Mouse (Mus musculus) limb, embryonic 11.5 days (tissue): ENCODE data around the gene Trpc1. TPM values are rescaled to one million over a fixed set of nuclear protein-coding genes. Genes with fewer than 3 reads are reported as not detected.

Experiments used
- ATAC-seq: fragments of 200-750 bp; cut with Nextera tagmentation; 2 replicates; pipeline ENCODE4 v1.8.0; 2017; ENCODE audit warnings: low read depth; ENCODE audit not compliant: insufficient number of reproducible peaks, low FRiP score, low TSS enrichment
- DNase-seq: peaks from one replicate; pipeline ENCODE4 v3.0.0-alpha.2; 2015; ENCODE audit warnings: low spot score
- H3K27ac ChIP-seq: fragments of 300-500 bp; sonication (generic); replicated peaks from 2 replicates; pipeline ENCODE4 v1.5.1; 2014; ENCODE audit warnings: low read depth, mild to moderate bottlenecking, low read length
- H3K27me3 ChIP-seq: fragments of 300-500 bp; sonication (generic); 2 replicates; pipeline ENCODE4 v1.6.1; 2014; ENCODE audit warnings: mild to moderate bottlenecking, low read length, mixed read lengths; ENCODE audit not compliant: control insufficient read depth, insufficient read depth
- H3K36me3 ChIP-seq: fragments of 300-500 bp; sonication (generic); 2 replicates; pipeline ENCODE4 v1.6.1; 2014; ENCODE audit warnings: mild to moderate bottlenecking, low read length, moderate library complexity, mixed read lengths; ENCODE audit not compliant: control insufficient read depth, insufficient read depth
- H3K4me1 ChIP-seq: fragments of 300-500 bp; sonication (generic); 2 replicates; pipeline ENCODE4 v1.6.1; 2014; ENCODE audit warnings: low read length, mixed read lengths; ENCODE audit not compliant: control insufficient read depth, insufficient read depth
- H3K4me2 ChIP-seq: fragments of 300-500 bp; sonication (generic); 2 replicates; pipeline ENCODE4 v1.6.1; 2014; ENCODE audit warnings: low read depth, mild to moderate bottlenecking, moderate library complexity; ENCODE audit not compliant: severe bottlenecking
- H3K4me3 ChIP-seq: fragments of 300-500 bp; sonication (generic); 2 replicates; pipeline ENCODE4 v1.5.1; 2014; ENCODE audit warnings: low read depth, low read length
- H3K9ac ChIP-seq: fragments of 300-500 bp; sonication (generic); 2 replicates; pipeline ENCODE4 v1.6.1; 2014; ENCODE audit warnings: mild to moderate bottlenecking, low read length
- H3K9me3 ChIP-seq: fragments of 300-500 bp; sonication (generic); 2 replicates; pipeline ENCODE4 v1.6.1; 2016; ENCODE audit warnings: low read length; ENCODE audit not compliant: control insufficient read depth
- WGBS: fragments of 180-500 bp; shearing (Covaris S2); extraction: QIAGEN DNeasy Blood & Tissue Kit; methylation state at CpG from one replicate; pipeline ENCODE4 v1.1.7; 2014; 5-methylcytosine and 5-hydroxymethylcytosine counted together
- polyA plus RNA-seq: library from polyadenylated mRNA; unstranded; fragments of >200 nt; fragmentation: Nextera tagmentation; extraction: Ambion mirVana; gene quantifications from 2 replicates; pipeline ENCODE4 v1.2.1, GENCODE M21; 2014

The Trpc1 gene
- polyA plus RNA-seq = 1.3 and 1.6 TPM in 2 replicates

DNA sequence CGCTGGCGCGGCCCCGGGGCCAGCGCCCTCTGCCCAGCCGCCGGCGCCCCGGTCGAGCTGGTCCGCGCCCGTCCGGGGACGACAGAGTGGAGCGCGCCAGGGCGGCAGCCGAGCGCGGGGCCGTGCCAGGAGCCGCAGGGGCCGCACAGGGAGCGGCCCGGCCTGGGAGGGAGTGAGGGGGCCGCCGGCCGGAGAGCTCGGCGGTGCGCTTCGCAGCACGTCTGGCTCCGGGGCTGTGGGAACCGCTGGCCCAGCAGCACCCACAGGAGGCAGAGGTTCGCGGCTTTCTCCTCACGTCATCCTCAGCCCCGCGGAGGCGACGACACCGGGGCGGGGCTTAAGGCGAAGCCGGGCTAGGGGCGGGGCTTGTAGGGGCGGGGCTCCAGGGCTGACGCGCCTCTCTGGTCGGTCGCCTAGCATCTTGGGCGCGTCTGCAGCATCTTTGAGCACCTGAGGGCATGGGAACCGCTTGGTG is at the start of gene Trpc1:
Gene Trpc1, minus strand, starts transcription at position 339 of the 475 bp plus-strand sequence.
- Histone ChIP-seq H3K9me3 (no peaks in the 10 kb centered on the region), H3K4me3 (peak within 1 kb of the TSS; percentile 72), H3K9ac (peak within 1 kb of the TSS; percentile 68), H3K36me3 (no peaks in the 10 kb centered on the region), H3K27me3 (peaks cover 5% of the 10 kb centered on the region), H3K4me1 (0 out of 2 replicates have a peak, but pooled peaks cover 3% of the 10 kb centered on the region), H3K27ac (no peak within 1 kb of the TSS), H3K4me2 (peak within 1 kb of the TSS; percentile 92)
- ATAC-seq (peak; percentile 96), DNase-seq (peak; percentile 87)
- under 1% methylated on average over 49 of the region's 56 CpGs for WGBS

DNA sequence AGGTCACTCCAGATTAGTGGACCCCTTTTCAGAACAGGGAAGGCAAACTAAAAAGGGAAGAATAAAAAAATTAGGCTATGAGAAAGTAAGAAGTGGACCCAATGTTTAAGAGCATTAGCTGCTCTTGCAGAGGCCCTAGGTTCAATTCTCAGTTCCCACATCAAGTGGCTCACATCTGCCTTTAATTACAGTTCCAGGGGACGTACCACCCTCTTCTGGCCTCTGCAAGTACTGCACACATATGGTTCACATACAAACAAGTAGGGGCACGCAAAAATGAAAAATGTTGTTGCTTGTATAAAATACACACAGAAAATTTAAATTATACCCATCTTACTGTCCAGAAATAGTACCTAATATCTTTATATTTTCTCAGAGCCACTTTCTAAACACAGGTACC is 46.1 kb upstream of the Trpc1 start:
- Histone ChIP-seq H3K36me3 (no peaks in the 10 kb centered on the region), H3K27ac (no peak overlapping the region), H3K9ac (no peak overlapping the region), H3K4me1 (no peaks in the 10 kb centered on the region), H3K9me3 (no peaks in the 10 kb centered on the region), H3K27me3 (no peaks in the 10 kb centered on the region), H3K4me2 (no peak overlapping the region), H3K4me3 (no peak overlapping the region)
- ATAC-seq = no peak
- 78% methylated on average over 2 of the region's 2 CpGs for WGBS
- DNase-seq = no peak

DNA sequence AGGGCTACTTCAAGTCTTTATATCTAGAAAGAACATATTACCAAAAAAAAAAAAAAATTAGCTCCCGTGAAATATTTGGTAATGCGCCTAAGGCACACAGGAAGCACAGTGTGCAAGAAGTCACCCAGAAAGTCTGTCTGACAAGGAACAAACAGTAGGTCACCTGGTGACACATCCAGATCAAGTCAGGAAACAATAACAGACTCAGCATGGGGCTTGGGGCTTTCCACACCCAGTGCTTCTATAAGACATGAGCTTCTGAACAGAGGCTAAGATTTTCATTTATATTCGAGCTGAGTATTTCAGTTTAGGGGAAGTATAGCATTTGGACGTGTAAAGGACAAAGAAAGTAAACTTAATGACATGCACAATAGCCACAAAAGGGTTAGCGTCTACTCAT is 45.7 kb upstream of the Trpc1 start:
- no peak for ATAC-seq

GRCm38 (mm10) chr9:95795077-95795784 is 45.1 kb upstream of the Trpc1 start:
- DNase-seq = no peak
- ATAC-seq = no peak
- H3K9me3 ChIP-seq = no peaks in the 10 kb centered on the region
- H3K36me3 ChIP-seq = no peaks in the 10 kb centered on the region
- no peak overlapping the region for H3K4me2 ChIP-seq
- no peak overlapping the region for H3K27ac ChIP-seq
- H3K9ac ChIP-seq = no peak overlapping the region
- H3K4me1 ChIP-seq = no peaks in the 10 kb centered on the region
- no peak overlapping the region for H3K4me3 ChIP-seq
- H3K27me3 ChIP-seq = no peaks in the 10 kb centered on the region
- 89% methylated on average over 2 of the region's 2 CpGs for WGBS

More for the DNA sequence above, 45.7 kb upstream of the Trpc1 start:
- H3K4me3 ChIP-seq = no peak overlapping the region
- no peak overlapping the region for H3K27ac ChIP-seq
- no peaks in the 10 kb centered on the region for H3K4me1 ChIP-seq
- no peak overlapping the region for H3K9ac ChIP-seq
- DNase-seq = no peak
- no peaks in the 10 kb centered on the region for H3K9me3 ChIP-seq
- WGBS = 92% methylated on average over 5 of the region's 5 CpGs
- H3K27me3 ChIP-seq = no peaks in the 10 kb centered on the region
- H3K36me3 ChIP-seq = no peaks in the 10 kb centered on the region
- no peak overlapping the region for H3K4me2 ChIP-seq

DNA sequence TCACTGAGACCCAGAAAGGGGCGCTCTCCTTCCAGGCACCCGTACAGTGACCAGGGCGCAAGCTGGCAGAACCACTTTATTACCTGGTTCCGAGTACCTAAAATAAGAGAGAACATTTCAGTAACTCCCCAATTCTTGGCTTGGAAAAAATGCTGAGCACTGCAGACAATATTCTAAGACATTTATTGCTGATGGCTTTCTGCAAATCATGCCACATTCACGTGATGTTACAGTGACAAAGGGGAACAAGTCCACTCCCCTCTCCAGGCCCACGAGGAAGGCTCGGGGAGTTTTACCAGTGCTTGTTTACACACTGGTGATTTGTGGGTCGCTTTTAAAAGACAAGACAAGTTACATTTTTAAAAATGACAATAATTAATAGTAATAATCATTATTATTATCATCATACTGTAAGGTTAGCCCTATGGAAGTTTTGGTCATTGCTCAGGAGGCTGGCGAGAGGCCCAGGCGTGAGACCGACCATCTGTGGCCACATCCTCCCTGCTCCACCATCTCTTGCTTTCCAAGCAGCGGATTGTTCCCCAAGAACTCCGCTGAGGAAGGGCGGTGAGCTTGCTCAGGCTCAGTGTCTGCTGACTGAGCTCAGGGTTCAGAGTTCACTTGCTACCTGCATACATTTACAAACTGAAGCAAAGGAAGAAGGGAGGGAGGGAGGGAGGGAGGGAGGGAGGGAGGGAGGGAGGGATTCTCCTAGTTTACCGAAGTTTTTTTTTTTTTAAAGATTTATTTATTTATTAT is 44.0 kb upstream of the Trpc1 start:
- no peaks in the 10 kb centered on the region for H3K36me3 ChIP-seq
- 89% methylated on average over 15 of the region's 15 CpGs for WGBS
- no peak overlapping the region for H3K4me3 ChIP-seq
- no peaks in the 10 kb centered on the region for H3K27me3 ChIP-seq
- no peaks in the 10 kb centered on the region for H3K4me1 ChIP-seq
- H3K4me2 ChIP-seq = no peak overlapping the region
- ATAC-seq (no peak), DNase-seq (no peak)
- no peak overlapping the region for H3K9ac ChIP-seq
- H3K27ac ChIP-seq = no peak overlapping the region
- H3K9me3 ChIP-seq = no peaks in the 10 kb centered on the region

GRCm38 (mm10) chr9:95784888-95785511 is 34.8 kb upstream of the Trpc1 start:
- ATAC-seq (no peak), DNase-seq (no peak)
- Histone ChIP-seq H3K9me3 (no peaks in the 10 kb centered on the region), H3K9ac (no peak overlapping the region), H3K4me3 (no peak overlapping the region), H3K27me3 (no peaks in the 10 kb centered on the region), H3K36me3 (no peaks in the 10 kb centered on the region), H3K4me1 (no peaks in the 10 kb centered on the region), H3K27ac (no peak overlapping the region), H3K4me2 (no peak overlapping the region)
- 85% methylated on average over 16 of the region's 16 CpGs for WGBS

GRCm38 (mm10) chr9:95783646-95784293 is 33.6 kb upstream of the Trpc1 start:
- no peak overlapping the region for H3K4me2 ChIP-seq
- no peaks in the 10 kb centered on the region for H3K36me3 ChIP-seq
- no peak overlapping the region for H3K9ac ChIP-seq
- H3K4me3 ChIP-seq = no peak overlapping the region
- whole genome bisulfite sequencing = 82% methylated on average over 17 of the region's 17 CpGs
- no peaks in the 10 kb centered on the region for H3K9me3 ChIP-seq
- H3K4me1 ChIP-seq = no peaks in the 10 kb centered on the region
- no peaks in the 10 kb centered on the region for H3K27me3 ChIP-seq
- no peak for DNase-seq
- no peak for ATAC-seq
- H3K27ac ChIP-seq = no peak overlapping the region

DNA sequence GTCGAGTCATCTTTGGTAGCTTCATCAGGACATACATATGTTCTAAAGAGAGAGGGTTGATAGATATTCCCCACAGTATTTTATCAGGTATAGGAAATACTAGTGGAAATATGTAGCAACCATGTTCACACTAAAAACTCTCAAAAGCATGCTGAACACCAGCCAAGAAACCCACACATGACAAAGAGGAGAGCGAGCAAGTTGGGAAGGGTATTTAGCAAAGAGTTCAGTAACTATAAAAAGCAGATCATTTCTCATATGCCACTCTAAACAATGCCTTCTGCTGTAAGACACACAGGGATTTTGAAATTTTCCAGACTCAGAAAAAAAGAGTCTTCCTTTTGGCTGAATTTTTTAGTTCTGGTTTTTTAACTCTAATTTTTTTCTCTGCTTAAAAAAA is 21.5 kb upstream of the Trpc1 start:
- no peaks in the 10 kb centered on the region for H3K27me3 ChIP-seq
- no peaks in the 10 kb centered on the region for H3K9me3 ChIP-seq
- 95% methylated on average over 2 of the region's 2 CpGs for WGBS
- H3K27ac ChIP-seq = no peak overlapping the region
- DNase-seq = no peak
- H3K4me3 ChIP-seq = no peak overlapping the region
- H3K36me3 ChIP-seq = no peaks in the 10 kb centered on the region
- H3K9ac ChIP-seq = no peak overlapping the region
- no peak for ATAC-seq
- no peaks in the 10 kb centered on the region for H3K4me1 ChIP-seq
- H3K4me2 ChIP-seq = no peak overlapping the region
